Mouse (Mus musculus) ovary, adult 18-20 months (tissue): ENCODE data around the gene Il17c.

ENCODE experiments used
- DNase-seq: peaks from one replicate; pipeline ENCODE4 v3.0.0; 2022; ENCODE audit warnings: low spot score, mixed read lengths

Gene Il17c

DNA sequence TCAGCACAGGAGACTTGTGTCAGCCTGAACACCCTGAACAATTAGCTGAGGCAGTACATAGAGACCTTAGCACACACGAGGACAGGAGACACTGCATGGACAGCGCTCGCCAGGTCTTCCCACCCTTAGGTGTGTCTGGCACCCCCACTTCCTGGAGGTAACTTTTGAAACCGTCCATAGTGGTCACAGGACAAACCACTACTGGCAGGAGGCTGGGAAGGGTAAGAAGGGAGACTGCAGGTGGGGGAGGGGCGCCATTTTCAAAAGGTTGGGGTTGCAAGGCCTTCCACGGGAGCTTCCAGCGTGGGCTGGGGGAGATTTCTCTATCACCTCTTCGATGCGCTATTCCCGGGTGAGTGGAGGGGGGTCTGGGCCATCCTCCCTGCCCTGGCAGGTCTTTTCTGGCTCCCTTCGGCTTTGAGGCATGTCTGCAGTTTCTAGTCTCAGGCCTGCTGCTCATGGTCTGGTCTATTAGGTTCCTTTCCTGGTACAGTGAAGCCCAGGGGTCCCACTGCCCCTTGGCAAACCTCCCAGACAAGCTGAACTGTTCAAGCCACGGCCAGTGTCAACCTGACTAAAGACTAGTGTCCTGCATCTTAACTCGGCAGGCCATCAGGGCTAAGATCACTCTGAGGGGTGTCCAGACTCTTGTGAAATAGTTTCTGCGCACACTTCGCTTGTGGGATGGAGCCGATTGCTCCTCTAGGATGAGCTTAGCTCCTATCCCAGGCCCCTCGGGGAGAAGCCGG, 10.0 kb downstream of the Il17c start:
- DNase-seq, result no peak

DNA sequence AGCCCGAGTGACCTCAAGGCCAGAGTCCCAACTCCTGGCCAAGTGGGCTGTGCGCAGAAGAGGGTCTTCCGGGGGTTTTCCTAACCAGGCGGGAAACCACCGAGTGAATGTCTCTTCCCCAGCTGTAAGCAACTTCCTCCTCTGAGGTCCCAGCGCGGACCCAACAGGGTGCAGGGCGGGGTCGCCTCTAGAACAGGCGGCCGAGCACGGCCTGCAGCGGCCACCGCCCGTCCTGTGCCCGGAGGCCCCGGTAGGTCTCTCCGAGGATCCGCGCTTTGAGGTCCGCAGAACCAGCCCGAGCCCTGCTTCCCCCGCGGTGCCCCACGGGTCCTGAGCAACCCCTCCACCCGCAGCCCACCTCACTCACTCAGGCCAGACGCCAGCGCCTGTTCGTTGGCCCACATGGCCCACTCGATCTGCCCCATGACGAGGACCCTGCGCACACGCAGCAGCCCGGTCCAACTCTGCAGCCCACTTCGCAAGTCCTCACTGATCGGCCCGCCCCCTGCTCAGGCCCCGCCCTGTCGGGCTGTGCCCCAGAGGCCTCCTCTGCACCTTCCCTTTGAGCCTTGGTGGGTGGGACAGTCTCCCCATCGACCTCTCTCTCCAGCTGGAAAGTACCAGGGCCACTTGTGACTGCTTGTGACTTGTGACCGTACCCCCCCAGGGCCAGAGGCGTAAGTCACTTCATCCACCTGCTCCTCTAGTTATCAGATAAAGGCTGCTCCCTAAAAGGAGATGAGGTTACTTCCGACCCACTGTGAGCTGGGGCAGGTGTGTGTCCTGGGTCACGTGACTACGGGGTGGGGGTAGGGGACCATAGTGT, 10.8 kb downstream of the Il17c start, which contains the start of gene Cyba:
TSS of gene Cyba (minus strand) at position 488 of the 826 bp plus-strand sequence.
- peak; percentile 60 for DNase-seq

DNA sequence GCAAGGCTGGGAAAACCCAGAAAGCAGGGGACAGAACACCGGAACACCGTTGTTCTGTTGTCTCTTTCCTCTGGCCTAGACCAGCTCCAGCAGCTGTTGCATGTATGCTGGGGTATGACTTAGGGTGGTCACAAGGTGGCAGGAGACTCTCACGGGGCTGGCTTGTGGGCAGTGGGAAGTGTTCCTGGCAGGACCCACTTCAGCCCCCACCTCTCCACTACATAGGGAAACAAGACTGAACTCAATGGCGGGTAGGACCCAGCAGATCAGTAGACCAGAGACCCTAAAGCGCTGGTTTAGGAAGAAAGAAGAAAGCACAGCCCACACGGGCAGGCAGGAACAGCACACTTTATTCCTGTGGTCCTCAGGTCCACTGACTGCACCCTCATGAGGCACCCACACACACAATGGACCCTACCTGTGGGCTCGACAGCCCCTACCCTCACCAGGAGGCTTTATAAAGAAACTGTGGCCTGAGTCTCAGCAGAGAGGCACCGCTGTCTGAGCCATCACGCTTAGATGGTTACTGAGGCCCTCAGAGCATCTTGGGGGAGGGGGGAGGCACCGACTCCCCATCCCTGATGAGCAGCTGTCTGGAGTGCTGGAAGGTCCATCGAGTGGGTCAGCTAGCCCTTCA, 11.6 kb downstream of the Il17c start:
- no peak for DNase-seq

DNA sequence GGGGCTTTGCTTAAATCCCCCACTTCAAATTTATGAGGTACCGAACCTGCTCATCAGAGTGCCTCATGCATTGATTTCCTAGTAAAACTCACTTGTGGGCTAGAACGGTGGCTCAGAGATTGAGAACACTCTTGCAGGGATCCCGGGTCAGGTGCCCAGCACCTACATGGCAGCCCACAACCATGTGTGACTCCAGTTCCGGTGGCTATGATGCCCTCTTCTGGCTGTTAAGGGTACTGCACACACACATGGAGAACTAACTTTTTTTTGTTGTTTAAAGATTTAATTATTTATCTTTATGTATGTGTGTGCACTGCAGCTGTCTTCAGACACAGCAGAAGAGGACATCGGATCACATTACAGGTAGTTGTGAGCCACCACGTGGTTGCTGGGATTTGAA, 13.6 kb downstream of the Il17c start:
- no peak for DNase-seq

DNA sequence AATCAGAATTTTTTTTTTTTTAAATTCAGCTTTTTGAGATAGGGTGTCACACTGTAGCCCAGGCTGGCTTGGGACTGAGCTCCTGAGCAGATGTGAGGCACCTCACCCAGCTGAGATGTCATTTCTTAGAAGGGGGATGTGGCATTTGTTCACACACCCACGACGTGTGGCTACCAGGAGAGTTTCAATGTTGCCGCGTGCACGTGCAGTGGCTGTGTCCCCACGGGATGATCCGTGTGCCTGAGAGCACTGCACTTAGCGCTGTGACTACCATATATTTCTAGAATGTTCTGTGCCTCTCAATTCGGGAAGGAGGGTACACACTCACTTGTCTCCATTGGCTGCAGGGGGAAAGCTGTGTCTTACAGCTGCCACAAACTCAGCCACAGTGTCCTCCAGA, 14.3 kb downstream of the Il17c start:
- no peak for DNase-seq

DNA sequence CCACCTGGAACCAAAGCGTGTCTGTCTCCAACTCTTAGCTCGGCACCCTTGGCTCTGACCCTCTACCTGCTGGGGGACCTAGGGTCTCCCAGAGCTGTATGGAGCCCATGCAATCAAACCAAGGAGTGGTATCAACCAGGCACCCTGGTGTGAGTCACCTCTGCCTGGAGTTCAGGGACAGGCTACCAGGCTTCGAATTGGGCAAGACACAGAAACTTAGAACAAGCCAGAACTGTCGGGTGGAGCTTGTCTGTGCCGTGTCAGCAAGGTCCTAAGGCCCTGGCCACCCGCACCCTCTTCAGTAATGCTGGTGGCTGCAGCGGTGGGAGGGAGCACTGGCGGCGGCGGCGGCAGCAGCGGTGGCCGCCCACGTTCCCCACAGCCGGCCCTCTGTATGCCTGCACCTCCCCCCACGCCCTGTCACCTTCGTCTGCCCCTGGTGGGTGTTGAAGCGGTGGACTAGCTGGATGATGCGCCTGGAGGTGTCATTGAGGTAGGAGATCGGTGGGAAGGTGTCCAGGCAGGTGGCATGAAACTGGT, 14.8 kb downstream of the Il17c start:
- no peak for DNase-seq

DNA sequence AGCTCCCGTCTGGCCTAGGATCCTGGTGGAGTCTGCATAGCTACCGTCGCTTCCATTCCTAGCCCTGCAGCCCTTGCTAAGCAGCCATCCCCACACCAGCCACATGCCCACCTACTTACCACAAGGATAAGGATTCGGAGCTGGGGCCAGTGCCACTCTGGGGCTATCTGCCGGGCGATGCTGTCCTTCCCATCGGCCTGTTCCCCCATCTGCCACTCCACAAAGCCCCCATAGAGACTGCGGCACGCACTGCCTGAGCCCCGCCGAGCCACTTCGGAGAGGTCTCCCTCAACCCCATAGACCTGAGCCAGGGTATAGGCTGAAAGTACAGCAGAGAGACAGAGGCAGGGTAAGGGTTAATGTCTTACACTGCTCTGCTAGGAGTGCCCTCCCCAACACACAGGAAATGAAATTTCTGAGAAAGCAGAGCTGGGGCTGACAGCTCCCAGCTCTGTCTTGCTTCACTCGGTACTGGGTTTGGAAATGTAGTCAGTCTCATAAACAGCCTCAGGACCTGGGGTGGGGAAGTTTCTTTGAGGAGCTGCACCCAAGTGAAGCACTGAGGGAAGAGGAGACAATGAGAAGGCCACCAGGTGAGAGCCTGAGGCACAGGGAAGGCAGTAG, 16.0 kb downstream of the Il17c start:
- no peak for DNase-seq

DNA sequence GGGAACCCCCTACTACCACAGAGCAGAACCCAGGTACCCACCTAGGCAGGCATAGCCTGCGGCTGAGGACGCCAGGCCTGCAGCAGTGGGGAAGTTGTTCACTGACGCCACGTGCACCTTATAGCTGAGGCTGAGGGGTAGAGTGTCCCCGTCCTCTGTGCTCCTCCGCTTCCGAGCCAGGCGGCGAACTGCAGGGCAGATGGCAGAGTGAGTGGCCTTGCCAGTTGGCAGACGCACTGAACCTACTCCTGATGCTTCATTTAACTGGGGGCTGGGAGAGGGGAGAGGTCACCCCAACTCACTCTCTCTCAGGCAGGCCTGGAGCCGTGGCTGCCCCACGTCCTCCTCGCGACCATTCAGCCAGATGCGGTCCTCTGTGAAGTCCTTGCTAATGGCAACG, 17.5 kb downstream of the Il17c start:
- no peak for DNase-seq

DNA sequence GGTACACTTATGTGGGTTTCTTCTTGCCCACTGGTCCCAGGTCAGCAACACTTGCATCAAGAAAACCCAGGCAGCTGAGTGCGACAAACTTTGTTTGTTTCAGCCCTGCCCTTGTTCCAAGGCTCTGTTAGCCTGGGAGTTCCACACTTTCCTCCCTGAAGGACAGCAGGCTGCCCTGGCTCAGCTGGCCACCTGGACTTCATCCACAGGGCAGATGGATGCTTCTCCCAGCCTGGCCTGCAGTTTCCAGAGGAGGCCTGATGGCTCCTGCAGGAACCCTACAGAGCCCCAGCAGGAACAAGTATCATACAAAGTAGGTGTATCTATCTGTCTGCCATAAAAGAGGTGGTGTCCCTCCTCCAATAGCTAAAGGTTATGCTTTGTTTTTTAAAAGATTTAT, 19.5 kb downstream of the Il17c start:
- no peak for DNase-seq

DNA sequence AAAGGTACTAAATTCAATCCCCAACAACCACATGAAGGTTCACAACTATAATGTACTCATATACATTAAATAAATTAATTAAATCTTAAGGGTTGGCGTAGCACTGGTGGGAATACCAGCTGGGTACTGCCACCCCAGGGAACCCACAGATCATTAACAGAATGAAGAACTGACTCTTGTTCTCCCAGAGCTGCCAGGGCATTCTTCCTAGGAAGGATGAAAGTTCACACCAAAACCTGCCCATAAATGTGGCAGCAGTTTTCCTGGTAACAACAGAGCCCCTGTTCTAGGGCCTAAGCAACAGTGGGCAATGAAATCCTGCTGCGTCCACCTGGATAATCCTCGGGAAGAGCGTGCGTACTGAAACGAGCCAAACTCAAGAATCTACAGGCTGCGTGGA, 20.5 kb downstream of the Il17c start:
- DNase-seq, result no peak

DNA sequence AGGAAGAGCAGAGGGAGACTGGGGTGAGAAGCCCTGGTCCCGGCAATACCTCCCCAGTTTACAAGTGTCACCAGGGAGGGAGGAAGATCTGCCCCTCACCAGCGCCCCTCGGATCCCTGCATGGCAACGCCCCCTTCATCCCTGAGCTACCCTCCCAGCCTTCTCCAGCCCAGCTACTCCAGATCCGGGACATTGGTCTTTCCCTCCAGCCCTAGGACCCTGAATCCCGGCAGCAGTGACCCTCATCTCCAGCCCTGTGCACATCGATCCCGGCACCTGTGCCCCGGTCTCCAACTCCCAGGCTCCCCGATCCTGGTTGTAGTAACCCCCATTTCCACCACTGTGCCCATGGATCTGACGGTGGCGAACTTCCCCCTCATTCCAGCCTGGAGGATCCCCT, 21.0 kb downstream of the Il17c start:
- DNase-seq, result no peak

DNA sequence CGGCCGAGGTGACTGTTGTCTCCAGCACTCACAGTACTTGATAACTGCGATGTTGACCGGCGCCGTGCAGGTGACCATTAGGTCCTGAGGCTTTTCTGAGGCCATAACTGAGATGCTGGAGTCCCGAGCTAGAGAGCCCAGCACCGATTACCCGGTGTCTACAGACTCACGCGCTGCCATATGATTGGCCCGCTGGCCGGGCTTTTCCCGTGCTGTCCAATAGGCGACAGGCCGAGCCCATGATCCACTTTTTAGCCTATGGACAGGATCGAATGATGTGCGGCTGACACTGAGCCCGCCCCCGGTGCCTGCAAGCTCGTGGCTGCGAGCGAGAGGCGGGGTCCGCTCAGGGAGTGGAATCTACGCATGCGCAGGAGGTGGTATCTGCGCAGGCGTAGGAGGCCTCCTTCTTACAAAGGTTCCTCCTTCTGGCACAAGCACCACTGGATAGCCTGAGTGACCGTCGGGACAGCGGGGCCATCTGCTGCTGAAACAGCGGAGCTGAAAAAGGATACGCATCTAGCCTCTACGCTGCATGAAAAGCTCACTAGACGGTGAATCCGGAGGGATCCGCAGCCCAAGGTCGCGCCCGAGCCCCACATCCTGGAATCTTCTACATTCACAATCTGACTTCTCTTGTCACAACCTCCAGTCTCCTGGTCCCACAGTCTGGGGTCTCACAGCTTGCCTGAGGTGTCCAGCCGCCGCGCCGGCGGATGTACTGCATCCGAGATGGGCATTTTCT, 21.6 kb downstream of the Il17c start, which contains the start of gene Mvd:
TSS of gene Mvd (minus strand) at position 161 of the 745 bp plus-strand sequence.
- DNase-seq, result peak; percentile 100

DNA sequence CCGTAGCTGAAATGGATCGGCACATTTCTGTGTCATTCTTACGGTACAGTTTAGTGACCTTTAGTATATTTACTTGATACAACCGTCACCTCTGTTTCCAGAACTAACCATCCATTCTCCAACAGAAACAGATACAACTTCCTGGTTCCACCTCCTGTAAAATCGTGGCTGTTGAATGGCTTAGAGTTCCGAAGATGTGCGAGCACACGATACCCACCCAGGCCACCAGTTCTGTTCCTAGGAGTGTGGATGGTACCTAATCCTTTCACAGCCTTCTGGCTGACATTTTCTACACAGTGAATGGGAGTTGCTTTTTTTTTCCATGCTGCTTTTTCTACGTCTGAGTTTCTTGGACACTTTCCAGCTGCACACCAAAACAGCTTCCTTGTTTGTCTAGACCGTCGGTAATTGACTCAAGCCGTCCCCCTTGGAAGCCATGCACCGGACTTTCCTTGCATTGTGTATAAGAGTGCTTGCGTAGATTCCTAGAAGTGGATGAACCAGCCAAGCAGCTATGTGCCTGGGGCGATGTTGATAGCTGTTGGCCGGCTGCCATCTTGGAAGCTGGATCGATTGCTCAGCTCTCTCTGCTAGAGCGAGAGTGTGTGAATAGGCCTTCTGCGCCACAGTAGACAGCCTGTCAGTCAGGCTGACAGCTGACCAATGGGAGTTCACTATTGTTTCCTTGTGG, 22.4 kb downstream of the Il17c start:
- DNase-seq, result peak; percentile 75

DNA sequence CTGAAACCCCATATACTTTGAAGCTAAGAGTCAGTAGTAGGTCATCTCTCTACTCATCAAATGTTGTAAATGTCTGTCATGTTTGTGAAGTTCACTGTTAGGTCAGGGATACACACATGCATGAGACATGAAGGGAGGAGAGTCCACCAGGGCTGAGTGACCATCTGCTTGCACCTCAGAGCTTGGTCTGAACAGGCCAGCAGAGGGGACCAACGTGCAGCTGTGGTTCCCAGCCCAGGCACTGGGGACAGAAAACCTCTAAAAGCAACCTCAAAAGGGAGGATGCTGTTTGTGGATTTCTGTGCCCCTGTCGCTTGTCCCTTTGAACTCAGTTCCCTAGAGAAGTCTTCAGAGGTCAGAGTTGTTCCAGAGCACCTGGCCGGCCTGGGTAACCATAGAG, 23.4 kb downstream of the Il17c start:
- DNase-seq, result no peak

DNA sequence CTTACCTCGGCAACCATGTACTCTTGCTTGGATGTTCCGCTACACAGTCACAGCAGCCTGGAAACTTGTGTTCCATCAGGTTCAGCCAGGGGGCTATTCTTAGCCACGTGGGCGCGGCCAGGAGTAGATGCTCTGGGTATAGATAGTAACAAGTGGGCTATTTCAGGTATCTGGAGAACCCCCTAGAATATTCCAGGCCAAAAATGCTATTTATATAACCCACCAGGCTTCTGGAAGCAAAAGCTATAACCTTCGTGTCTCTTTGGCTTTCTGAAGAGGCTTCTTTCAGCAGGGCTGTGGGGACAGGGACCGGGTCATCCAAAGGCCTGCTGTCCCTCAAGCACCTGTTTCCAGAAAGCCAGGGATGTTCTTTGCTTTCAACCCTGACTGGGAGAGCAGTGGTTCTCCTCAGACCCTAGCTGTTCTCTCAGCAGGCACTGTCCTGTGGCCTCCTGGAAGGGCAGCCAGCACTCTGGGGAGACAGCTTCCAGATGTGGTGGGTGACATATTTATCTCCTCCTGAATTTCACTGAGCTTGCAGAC, 29.4 kb downstream of the Il17c start:
- DNase-seq, result no peak

DNA sequence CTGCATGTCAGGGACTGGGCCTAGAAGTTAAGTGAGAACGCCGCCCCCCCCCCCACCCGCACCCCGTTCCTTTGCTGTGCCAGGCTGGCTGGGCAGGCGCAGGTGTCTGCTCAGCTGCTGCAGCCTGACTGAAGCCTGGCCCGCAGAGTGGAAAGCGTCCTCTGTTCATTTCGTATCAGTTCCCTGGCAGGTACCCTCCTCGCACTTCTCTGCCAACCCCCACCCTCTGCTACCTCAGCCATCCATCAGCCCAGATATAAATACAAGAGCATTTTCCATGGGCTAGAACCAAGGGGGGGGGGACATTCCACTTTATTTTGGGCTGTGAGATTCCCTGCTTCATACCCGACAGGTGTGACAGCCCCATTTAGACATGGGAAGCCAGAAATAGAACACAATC, 30.3 kb downstream of the Il17c start:
- no peak for DNase-seq

DNA sequence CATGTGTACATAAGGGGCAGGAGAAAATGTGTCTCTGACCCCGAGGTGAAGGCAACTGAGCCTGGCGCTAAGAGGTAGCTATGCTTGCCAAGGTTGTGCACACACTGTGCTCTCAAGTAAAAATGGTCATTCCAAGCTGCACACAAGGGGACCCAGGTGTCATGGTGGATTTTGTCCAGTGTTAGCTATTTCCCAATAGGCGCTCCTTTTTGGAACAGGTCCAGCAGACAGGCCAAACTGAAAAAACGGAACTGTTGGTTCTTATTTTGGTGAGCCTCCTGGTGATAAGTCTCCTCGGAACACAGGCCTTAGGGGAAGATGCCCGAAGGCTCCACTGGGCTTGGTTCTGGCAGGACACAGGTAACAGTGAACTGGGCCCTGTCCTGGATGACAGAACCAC, 32.6 kb downstream of the Il17c start:
- no peak for DNase-seq

DNA sequence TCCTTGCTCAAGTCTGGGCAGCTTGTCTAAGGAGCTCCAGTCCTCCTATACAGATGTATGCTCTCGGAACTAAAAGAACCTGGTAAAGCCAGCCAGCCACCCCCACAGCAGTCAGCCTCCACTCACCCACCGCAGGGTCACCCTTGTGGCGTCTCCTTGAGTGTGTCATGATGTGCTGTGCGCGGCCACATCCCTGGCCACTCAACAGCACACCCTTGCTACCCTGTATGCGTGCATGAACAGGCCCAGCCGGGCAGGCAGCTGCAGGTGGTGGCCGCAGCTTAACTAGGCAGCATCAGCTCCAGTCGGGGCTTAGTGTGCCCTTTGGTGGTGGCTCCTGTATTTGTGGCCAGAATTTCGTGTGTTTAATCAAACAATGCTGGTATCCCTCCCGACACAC, 35.4 kb downstream of the Il17c start:
- no peak for DNase-seq

DNA sequence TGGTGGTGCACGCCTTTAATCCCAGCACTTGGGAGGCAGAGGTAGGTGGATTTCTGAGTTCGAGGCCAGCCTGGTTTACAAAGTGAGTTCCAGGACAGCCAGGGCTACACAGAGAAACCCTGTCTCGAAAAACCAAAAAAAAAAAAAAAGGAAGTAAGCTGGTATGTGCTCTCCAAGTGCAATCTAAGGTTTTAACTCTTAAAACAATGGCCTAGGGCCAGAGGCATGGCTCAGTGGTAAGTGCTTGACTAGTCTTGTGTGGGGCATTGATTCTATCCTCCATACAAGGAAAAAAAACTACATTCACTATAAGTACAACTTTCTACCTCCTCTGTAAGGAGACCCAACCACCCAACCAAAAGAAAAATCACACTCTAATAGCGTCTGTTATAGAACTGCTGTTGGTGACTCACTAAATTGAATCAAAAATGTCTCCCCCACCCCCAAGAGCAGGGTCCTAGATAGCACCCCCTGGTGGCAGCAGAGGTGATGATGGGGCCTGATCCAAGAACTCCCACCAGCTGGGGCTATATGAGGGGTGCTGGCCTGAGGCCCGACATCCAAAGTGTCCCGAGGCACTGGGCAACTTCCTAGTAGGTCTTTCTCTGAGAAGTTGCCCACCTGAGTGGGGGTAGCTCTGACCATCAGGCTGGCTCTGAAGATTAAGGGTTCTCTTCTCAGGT, 37.5 kb downstream of the Il17c start:
- DNase-seq, result no peak

DNA sequence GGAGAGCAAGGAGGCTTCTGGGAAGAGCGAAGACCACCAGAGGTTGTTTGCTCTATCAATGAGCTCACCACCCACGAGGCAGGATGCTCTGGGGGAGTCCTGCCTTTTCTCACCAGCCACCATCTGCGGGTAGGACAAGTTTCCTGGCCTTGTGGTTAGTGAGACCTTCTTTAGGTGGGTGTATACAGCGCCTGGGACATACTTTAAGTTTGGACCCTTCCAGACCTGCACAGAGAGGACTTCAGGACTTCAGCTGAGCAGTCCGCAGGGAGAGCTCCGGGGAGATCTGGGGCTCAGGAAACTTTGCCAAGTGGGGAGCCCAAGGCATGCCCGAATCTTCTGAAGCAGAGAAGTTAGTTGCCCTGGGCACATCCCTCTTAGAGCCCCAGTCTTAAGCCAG, 38.2 kb downstream of the Il17c start:
- no peak for DNase-seq
